Mouse (Mus musculus): ENCODE data around the gene Fnbp1l. TPM values are rescaled to one million over a fixed set of nuclear protein-coding genes. Genes with fewer than 3 reads are reported as not detected.

The Fnbp1l gene
- 96.7 and 106 TPM in 2 replicates for polyA plus RNA-seq (2015; fragmentation: Nextera tagmentation; extraction: Ambion mirVana)

DNA sequence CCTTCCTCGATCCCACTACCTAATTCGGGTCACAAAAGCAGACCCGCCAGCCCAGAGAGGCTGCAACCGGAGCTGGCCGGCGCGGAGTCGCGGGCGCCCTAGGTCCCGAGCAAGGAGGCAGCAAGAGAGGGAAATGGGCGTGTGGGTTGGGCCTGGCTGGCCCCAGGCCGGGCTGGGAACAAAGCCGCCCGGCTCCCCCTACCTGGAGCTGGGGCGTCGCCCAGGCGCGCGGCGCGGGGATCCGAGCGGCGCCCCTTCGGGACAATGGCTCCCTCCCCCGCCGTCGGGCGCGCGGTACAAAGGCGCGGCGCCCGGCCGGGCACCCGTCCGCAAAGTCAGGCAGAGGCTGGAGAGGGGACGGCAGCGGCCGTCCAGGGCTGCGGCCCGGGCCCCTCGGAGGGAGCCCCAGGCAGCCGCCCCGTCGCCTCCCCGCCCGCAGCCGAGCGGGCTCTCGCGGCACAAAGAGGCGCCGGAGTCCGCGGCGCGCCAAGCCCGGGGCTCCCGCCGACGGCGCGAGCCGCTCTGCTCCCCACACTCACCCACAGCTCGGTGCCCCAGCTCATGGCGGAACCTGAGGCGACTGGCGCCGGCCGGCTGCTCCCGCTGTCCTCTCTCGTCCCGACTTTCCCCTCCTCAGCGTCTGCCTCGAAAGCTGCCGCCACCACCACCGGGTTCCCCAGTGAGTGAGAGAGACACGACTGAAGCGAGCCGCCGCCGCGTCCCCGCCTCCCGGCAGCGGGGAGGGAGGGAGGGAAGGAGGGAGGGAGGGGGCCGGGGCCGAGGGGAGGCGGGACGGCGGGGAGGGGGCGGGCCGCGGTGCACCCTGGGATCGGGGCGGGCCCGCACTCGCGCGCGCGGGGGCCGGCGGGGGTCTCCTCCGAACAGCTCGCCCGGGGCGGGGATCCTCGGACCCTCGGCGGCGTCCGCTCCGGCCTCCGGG, at the start of gene Fnbp1l:
TSS of gene Fnbp1l (minus strand) at position 725 of the 940 bp plus-strand sequence.

Small RNA genes within 50 kb of the gene (microRNA-seq; reads per million reads assigned to microRNA genes)
- gene Mir7657 = not detected

Other genes with a start within 250 kb of the Fnbp1l start
- gene Pde5a, start 109.2 kb upstream of the Fnbp1l start, polyA plus RNA-seq (2015; fragmentation: Nextera tagmentation; extraction: Ambion mirVana) = 1.5 and 2.3 TPM in 2 replicates